Mouse (Mus musculus) MEL (cell line): ENCODE measurements around the gene Erf.

Experiments used
- CTCF ChIP-seq, 3 experiments: IDR thresholded peaks in 2 of 3; conservative IDR thresholded peaks in 1 of 3; 2 replicates each; pipeline ENCODE4 v1.5.1; 2011 to 2012; ENCODE audit warnings: low read length in 3 of 3, low read depth in 2 of 3, mild to moderate bottlenecking in 2 of 3, improper control_type of control experiment in 1 of 3, inconsistent platforms in 1 of 3, mixed read lengths in 1 of 3, moderate library complexity in 1 of 3; ENCODE audit not compliant: control insufficient read depth in 1 of 3, insufficient read depth in 1 of 3, poor library complexity in 1 of 3, severe bottlenecking in 1 of 3
- EP300 ChIP-seq, 2 experiments: IDR thresholded peaks; 2 replicates each; pipeline ENCODE4 v1.6.1; 2011; ENCODE audit warnings: improper control_type of control experiment in 2 of 2, low read length in 2 of 2, low read depth in 1 of 2, mild to moderate bottlenecking in 1 of 2
- ETS1 ChIP-seq: IDR thresholded peaks from 2 replicates; pipeline ENCODE4 v1.6.1; 2012; ENCODE audit warnings: low read depth, mild to moderate bottlenecking, inconsistent platforms, low read length, improper control_type of control experiment, moderate library complexity
- KAT2A ChIP-seq: conservative IDR thresholded peaks from 2 replicates; pipeline ENCODE4 v1.6.1; 2012; ENCODE audit warnings: low read depth, low read length, improper control_type of control experiment, inconsistent platforms
- MYB ChIP-seq: IDR thresholded peaks from 2 replicates; pipeline ENCODE4 v1.6.1; 2011; ENCODE audit warnings: mild to moderate bottlenecking, low read depth, low read length, improper control_type of control experiment
- MYC ChIP-seq: IDR thresholded peaks from 2 replicates; pipeline ENCODE4 v1.6.1; 2011; ENCODE audit warnings: low read depth, mild to moderate bottlenecking, low read length, improper control_type of control experiment, moderate library complexity
- POLR2A ChIP-seq, 2 experiments: IDR thresholded peaks; 2 replicates each; pipeline ENCODE4 v1.6.1; 2011 to 2012; ENCODE audit warnings: low read length in 2 of 2, mild to moderate bottlenecking in 2 of 2, control low read depth in 1 of 2, improper control_type of control experiment in 1 of 2, low read depth in 1 of 2, moderate library complexity in 1 of 2; ENCODE audit not compliant: control insufficient read depth in 1 of 2, insufficient read depth in 1 of 2, poor library complexity in 1 of 2
- POLR2AphosphoS2 ChIP-seq: IDR thresholded peaks from 2 replicates; pipeline ENCODE4 v1.6.1; 2011; ENCODE audit warnings: low read length, improper control_type of control experiment
- SIN3A ChIP-seq: IDR thresholded peaks from 2 replicates; pipeline ENCODE4 v1.6.1; 2012; ENCODE audit warnings: low read length, improper control_type of control experiment, inconsistent platforms
- TCF12 ChIP-seq: IDR thresholded peaks from 2 replicates; pipeline ENCODE4 v1.6.1; 2014; ENCODE audit warnings: low read depth, mild to moderate bottlenecking, inconsistent platforms, low read length, improper control_type of control experiment, moderate library complexity
- USF1 ChIP-seq: IDR thresholded peaks from 2 replicates; pipeline ENCODE4 v1.6.1; 2014; ENCODE audit warnings: low read depth, mild to moderate bottlenecking, inconsistent platforms, low read length, improper control_type of control experiment, moderate library complexity

DNA sequence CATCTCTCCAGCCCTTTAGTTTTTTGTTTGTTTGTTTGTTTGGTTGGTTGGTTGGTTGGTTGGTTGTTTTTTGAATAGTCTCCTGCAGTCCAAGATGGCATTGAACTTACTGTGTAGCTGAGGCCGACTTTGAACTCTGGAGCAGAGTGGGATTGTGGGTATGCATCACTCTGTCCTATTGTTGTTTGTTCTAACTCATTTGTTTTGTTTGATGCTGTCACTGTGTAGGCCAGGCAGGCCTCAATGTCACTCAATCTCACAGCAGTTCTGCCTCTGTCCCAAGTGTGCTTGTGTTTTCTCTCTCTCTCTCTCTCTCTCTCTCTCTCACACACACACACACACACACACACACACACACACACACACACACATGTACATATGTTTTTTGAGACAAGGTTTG, 11.3 kb upstream of the Erf start:
- TF ChIP-seq MYB (no peak), CTCF (IDR thresholded peaks at IDR 0.05 in 2 of 3, conservative IDR thresholded peaks at IDR 0.05 in 1 of 3; ENCODE audit: control insufficient read depth in 1 of 3, insufficient read depth in 1 of 3, low read depth in 2 of 3, low read length in 3 of 3, poor library complexity in 1 of 3, severe bottlenecking in 1 of 3) (no peak), MYC (no peak), USF1 (no peak), KAT2A (no peak), ETS1 (no peak), TCF12 (no peak), POLR2A (IDR thresholded peaks at IDR 0.05; ENCODE audit: control insufficient read depth in 1 of 2, insufficient read depth in 1 of 2, low read depth in 1 of 2, low read length in 2 of 2, poor library complexity in 1 of 2) (no peak), POLR2AphosphoS2 (no peak), SIN3A (no peak), EP300 (IDR thresholded peaks at IDR 0.05; ENCODE audit: low read depth in 1 of 2, low read length in 2 of 2) (no peak)
